Mouse (Mus musculus) ovary, adult 18-20 months (tissue): ENCODE results near the gene Miga2.

Source experiments
- DNase-seq: peaks from one replicate; pipeline ENCODE4 v3.0.0; 2022; ENCODE audit warnings: low spot score, mixed read lengths

Gene Miga2

GRCm38 (mm10) chr2:30363773-30364650, at the start of gene Miga2:
Gene Miga2 (plus strand): TSS chr2:30364233.
- peak; percentile 99 for DNase-seq

DNA sequence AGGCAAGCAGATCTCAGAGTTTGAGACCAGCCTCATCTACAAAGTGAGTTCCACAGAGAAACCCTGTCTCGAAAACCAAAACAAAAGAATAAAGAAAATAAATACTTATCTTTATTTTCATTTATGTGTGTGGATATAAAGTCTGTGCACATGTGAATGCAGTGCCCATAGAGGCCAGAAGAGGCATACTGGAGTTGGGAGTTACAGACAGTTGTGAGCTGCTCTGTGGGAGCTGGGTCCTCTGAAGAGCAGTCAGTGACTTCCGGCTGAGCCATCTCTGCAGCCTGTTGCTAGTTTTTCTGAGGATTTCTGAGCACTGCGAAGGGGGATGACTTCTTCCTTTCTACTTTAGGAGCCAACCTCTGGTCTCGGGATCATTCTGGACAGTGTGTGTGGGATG, 47.9 kb upstream of the Miga2 start:
- DNase-seq: no peak

DNA sequence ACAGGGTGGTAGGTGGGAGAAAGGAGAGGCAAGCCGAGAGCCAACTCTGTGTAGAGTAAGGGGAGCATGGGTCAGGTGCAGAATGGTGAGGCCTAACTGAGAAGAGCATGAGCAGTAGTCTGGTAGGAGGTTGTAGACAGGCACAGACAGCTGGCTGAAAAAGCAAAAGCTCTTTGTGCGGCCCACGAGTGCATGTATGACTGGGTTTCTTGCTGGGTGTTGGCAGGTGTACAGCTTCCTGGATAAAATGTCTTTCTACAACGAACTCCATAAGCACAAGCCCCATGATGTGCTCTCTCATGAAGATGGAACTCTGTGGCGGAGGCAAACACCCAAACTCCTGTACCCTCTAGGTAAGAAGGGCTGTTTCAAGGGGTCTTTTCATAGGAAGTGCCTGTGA, 47.1 kb upstream of the Miga2 start:
- DNase-seq: no peak

- DNase-seq: no peak
These were observed 44.8 kb upstream of the Miga2 start for GRCm38 (mm10) chr2:30319260-30319659.

GRCm38 (mm10) chr2:30323111-30323510, 40.9 kb upstream of the Miga2 start:
- DNase-seq: no peak

GRCm38 (mm10) chr2:30325296-30325695, 38.7 kb upstream of the Miga2 start:
- no peak for DNase-seq

DNA sequence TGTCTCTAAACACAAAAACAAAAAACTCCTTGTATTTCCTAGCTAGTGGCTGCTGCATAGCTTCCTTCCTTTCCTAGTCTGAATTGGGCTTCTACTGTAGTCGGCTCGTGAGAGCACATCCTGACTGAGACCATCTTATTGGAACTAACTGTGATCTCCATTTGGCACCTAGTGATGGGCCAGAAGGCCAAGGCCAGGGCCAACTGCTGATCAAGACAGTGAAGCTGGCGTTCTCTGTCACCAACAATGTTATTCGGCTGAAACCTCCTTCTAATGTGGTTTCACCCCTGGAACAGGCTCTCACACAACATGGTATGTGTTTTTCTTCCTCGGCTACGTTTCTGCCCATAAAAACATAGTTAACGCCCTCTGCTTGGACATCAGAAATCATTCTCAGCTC, 36.8 kb upstream of the Miga2 start:
- DNase-seq: no peak

DNA sequence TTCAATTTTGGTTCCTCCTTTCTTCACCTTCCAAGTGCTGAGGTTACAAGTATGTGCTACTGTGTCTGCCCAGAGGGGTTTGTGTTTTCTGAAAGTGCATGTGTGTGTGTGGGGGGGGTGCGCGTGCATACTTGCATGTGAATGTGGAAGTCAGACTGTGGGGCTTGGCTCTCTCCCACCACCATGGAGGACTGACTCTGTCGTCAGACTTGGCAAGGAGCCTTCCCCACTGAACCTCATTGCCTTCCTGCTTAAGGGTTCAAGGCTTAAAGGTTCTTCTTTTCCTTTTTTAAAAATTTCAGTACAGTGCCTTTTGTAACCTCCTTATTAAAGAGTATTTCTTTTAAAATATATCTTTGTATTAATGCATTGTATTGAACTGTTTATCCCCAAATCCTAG, 35.2 kb upstream of the Miga2 start:
- no peak for DNase-seq

GRCm38 (mm10) chr2:30335324-30335723, 28.7 kb upstream of the Miga2 start:
- DNase-seq: no peak

- DNase-seq: no peak
These were observed 27.7 kb upstream of the Miga2 start for GRCm38 (mm10) chr2:30336174-30336915.

GRCm38 (mm10) chr2:30337179-30337578, 26.9 kb upstream of the Miga2 start:
- no peak for DNase-seq

GRCm38 (mm10) chr2:30342061-30342460, 22.0 kb upstream of the Miga2 start:
- no peak for DNase-seq

DNA sequence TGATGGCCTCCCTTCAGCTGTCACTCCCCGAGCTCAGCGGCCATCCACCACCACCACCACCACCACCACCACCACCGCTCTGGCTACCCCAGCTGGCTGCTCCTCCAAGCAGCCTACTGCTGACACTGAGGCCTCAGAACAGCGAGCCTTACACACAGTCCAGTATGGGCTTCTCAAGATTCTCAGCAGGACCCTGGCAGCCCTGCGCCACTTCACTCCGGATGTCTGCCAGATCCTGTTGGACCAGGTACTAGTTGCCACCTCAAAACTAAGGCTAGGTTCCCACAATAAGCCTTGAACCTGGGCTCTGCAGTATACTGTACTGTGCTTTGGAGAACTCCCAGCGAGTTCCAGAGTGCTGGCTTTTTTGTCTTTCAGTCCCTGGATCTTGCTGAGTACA, 21.5 kb upstream of the Miga2 start:
- DNase-seq: no peak

DNA sequence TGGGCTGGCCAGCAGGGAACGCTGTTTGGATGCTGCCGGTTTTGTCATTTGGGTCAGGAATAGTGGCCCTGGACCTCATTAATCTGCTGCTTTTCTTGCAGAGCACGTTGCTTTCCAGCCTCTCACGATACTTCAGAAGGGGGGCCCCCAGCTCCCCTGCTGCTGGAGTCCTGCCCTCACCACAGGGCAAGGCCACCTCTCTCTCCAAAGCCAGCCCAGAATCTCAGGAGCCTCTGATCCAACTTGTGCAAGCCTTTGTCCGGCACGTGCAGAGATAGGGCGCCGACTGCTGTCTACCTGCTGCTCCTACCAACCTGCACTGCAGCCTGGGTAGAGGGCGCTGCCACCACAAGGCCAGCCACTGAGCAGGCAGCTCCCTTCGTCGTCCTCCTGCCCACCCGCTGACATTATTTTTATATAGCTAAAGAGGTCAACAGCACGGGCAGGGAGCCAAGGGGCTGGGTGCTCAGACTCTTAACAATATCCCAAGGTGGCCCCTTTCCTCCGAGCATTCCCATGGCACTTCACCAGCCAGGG, 20.4 kb upstream of the Miga2 start:
- DNase-seq: peak; percentile 53

DNA sequence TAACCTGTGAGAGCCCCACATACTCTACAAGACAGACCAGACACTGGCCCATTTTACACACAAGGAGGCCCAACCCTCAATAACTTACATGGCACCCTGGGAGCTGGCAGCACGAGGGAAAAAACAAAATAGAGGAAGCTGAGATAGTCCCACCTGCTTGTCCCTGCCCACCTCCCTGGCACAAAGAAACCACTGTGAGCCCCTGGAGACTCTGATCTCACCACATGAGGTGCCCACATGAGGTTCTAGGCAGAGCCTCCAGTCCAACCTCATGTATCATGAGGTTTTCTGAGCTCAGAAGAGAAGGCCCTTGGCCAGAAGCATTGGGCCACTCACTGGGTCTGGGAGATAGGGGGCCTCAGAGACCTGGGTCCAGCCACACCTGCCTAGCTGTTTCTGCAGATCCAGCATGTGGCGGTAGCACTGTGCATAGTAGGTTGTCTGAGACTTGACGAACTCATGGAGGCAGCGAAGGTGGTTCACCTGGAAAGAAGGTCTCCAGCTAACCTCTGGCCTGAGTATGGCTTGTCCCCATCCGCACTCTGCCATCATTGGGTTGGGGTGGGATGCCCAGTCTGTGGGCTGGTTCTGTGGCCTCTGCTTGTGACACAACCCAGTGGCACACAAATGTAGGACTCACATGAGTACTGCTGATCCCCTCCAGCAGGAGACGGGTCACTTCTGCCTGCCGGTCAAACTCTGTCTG, 17.9 kb upstream of the Miga2 start:
- DNase-seq: no peak

- DNase-seq: no peak
These were observed 14.8 kb upstream of the Miga2 start for GRCm38 (mm10) chr2:30349196-30349595.

GRCm38 (mm10) chr2:30351149-30351548, 12.9 kb upstream of the Miga2 start:
- DNase-seq: no peak

- no peak for DNase-seq
These were observed 8.2 kb upstream of the Miga2 start for GRCm38 (mm10) chr2:30355861-30356260.

GRCm38 (mm10) chr2:30356266-30356665, 7.8 kb upstream of the Miga2 start:
- no peak for DNase-seq

- DNase-seq: no peak
These were observed 7.1 kb upstream of the Miga2 start for GRCm38 (mm10) chr2:30356906-30357305.

GRCm38 (mm10) chr2:30357552-30358510, 6.2 kb upstream of the Miga2 start:
- DNase-seq: no peak
